Mouse (Mus musculus) liver, postnatal 0 days (tissue): ENCODE measurements around the gene Rhox3e. TPM values are rescaled to one million over a fixed set of nuclear protein-coding genes. Genes with fewer than 3 reads are reported as not detected.
"Not testable (repeated sequence)": the region's sequence is repeated elsewhere in the genome, so short reads cannot be mapped to it uniquely, and the experiment has no call there.

ENCODE experiments used
- ATAC-seq: fragments of 200-750 bp; cut with Nextera tagmentation; 2 replicates; pipeline ENCODE4 v1.8.0; 2017; ENCODE audit warnings: mild to moderate bottlenecking, moderate library complexity
- DNase-seq: peaks from one replicate; pipeline ENCODE4 v3.0.0-alpha.2; 2016
- H3K27ac ChIP-seq: fragments of 300-500 bp; sonication (generic); 2 replicates; pipeline ENCODE4 v1.5.1; 2014; ENCODE audit warnings: antibody characterized with exemption, moderate library complexity, mild to moderate bottlenecking, low read depth
- H3K27me3 ChIP-seq: fragments of 300-500 bp; sonication (generic); 2 replicates; pipeline ENCODE4 v1.6.1; 2014; ENCODE audit warnings: low read length, control low read depth, mixed read lengths; ENCODE audit not compliant: insufficient read depth
- H3K36me3 ChIP-seq: fragments of 300-500 bp; sonication (generic); replicated peaks from 2 replicates; pipeline ENCODE4 v1.6.1; 2014; ENCODE audit warnings: mild to moderate bottlenecking, control low read depth, low read length, moderate library complexity, mixed read lengths; ENCODE audit not compliant: insufficient read depth
- H3K4me1 ChIP-seq: fragments of 300-500 bp; sonication (generic); 2 replicates; pipeline ENCODE4 v1.6.1; 2014; ENCODE audit warnings: antibody characterized with exemption, mild to moderate bottlenecking, control low read depth; ENCODE audit not compliant: insufficient read depth
- H3K4me2 ChIP-seq: fragments of 300-500 bp; sonication (generic); 2 replicates; pipeline ENCODE4 v1.6.1; 2014; ENCODE audit warnings: low read depth, mild to moderate bottlenecking, low read length, moderate library complexity, mixed read lengths
- H3K4me3 ChIP-seq: fragments of 300-500 bp; sonication (generic); 2 replicates; pipeline ENCODE4 v1.5.1; 2014; ENCODE audit warnings: low read depth, low read length
- H3K9ac ChIP-seq: fragments of 300-500 bp; sonication (generic); replicated peaks from 2 replicates; pipeline ENCODE4 v1.6.1; 2014; ENCODE audit warnings: mild to moderate bottlenecking, moderate library complexity
- H3K9me3 ChIP-seq: fragments of 300-500 bp; sonication (generic); 2 replicates; pipeline ENCODE4 v1.6.1; 2016; ENCODE audit warnings: mild to moderate bottlenecking, control low read depth, low read length, mixed read lengths
- whole genome bisulfite sequencing: fragments of 180-500 bp; shearing (Covaris S2); extraction: QIAGEN DNeasy Blood & Tissue Kit; methylation state at CpG from one replicate; pipeline ENCODE4 v1.1.7; 2014; ENCODE audit not compliant: insufficient replicate concordance; 5-methylcytosine and 5-hydroxymethylcytosine counted together
- polyA plus RNA-seq: library from polyadenylated mRNA; unstranded; fragments of >200 nt; fragmentation: Nextera tagmentation; extraction: Ambion mirVana; gene quantifications from 2 replicates; pipeline ENCODE4 v1.2.1, GENCODE M21; 2015

The Rhox3e gene
- not detected in 2 replicates for polyA plus RNA-seq

DNA sequence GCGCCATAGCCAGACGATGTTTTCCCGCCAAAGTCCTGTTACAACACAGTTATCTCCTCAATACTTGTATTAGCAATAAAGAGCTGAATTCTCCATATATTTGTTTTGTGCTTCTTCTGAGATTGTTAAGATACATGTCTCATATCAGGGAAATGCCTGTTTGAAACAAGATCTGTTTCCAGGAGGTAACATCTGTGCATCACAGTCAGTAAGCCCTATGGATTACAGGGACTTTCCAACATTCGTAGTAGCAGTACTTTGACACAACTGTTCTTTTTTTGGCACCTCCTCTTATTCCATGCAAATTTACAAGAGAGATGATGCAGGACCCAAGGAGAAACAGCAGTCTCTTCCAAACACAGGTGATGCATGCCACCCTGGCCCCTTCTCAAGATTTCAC is at the start of gene Rhox3e:
Gene Rhox3e (plus strand): TSS at position 301 of the 400 bp plus-strand sequence.
- not testable (repeated sequence) for DNase-seq, H3K27ac ChIP-seq, H3K4me1 ChIP-seq, H3K9me3 ChIP-seq, H3K4me3 ChIP-seq, H3K36me3 ChIP-seq, H3K27me3 ChIP-seq, H3K9ac ChIP-seq, ATAC-seq, H3K4me2 ChIP-seq
- no CpG with 5 or more reads among the region's 4 CpGs for WGBS

DNA sequence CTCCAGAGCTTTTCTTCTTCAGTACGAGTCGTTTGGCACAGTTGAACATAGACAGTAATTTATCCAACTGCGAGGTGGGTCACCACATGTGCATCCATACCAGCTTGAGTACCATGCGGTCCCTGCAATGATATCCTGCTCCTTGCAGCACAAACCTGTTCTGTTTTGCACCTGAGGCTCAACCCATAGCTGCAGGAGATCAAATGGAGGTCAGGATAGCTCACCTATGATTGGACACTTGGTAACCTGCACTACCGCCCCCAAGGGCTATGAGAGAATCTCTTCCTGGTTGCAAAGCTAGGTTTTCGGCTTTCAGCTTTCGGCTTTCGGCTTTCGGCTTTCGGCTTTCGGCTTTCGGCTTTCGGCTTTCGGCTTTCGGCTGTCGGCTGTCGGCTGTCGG is 27.8 kb upstream of the Rhox3e start, which contains the start of gene Rhox4d:
Gene Rhox4d (plus strand): TSS at position 301 of the 400 bp plus-strand sequence.
- whole genome bisulfite sequencing = 88% methylated on average over 15 of the region's 18 CpGs
- not testable (repeated sequence) for H3K36me3 ChIP-seq, H3K4me2 ChIP-seq, DNase-seq, H3K4me1 ChIP-seq, H3K4me3 ChIP-seq, H3K9ac ChIP-seq, H3K9me3 ChIP-seq, ATAC-seq, H3K27ac ChIP-seq, H3K27me3 ChIP-seq

DNA sequence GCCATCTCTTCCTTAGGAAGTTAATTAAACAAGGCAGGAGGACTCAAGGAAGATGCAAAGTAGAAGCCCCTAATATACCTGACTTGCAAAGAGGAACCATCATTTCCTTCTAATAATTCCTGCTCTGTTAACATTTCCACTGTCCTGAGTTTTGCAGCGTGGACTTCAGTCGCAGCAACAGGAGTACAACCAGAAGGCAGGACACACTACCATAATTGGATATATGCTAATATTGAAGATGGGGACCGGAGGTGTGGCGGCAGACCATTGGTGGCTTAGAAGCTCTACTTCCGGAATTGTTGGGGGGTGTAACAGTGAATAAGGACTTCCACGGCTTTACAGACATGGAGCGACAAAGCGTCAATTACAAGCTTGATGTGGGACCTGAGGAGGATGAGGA is 11.7 kb upstream of the Rhox3e start, which contains the start of gene Rhox2e:
Gene Rhox2e (plus strand): TSS at position 301 of the 400 bp plus-strand sequence.
- not testable (repeated sequence) for H3K4me1 ChIP-seq, ATAC-seq, H3K9ac ChIP-seq, DNase-seq, H3K9me3 ChIP-seq, H3K4me3 ChIP-seq, H3K27me3 ChIP-seq, H3K36me3 ChIP-seq, H3K4me2 ChIP-seq, H3K27ac ChIP-seq
- 69% methylated on average over 2 of the region's 8 CpGs for WGBS

DNA sequence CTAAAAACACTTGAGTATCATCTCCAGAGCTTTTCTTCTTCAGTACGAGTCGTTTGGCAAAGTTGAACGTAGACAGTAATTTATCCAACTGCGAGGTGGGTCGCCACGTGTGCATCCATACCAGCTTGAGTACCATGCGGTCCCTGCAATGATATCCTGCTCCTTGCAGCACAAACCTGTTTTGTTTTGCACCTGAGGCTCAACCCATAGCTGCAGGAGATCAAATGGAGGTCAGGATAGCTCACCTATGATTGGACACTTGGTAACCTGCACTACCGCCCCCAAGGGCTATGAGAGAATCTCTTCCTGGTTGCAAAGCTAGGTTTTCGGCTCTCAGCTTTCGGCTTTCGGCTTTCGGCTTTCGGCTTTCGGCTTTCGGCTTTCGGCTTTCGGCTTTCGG is 15.3 kb downstream of the Rhox3e start, which contains the start of gene Rhox4e:
Gene Rhox4e (plus strand): TSS at position 301 of the 400 bp plus-strand sequence.
- ATAC-seq, H3K9me3 ChIP-seq, H3K4me3 ChIP-seq, DNase-seq, H3K4me1 ChIP-seq, H3K36me3 ChIP-seq, H3K4me2 ChIP-seq, H3K27me3 ChIP-seq, H3K9ac ChIP-seq, H3K27ac ChIP-seq: not testable (repeated sequence)
- WGBS = 87% methylated on average over 10 of the region's 18 CpGs

DNA sequence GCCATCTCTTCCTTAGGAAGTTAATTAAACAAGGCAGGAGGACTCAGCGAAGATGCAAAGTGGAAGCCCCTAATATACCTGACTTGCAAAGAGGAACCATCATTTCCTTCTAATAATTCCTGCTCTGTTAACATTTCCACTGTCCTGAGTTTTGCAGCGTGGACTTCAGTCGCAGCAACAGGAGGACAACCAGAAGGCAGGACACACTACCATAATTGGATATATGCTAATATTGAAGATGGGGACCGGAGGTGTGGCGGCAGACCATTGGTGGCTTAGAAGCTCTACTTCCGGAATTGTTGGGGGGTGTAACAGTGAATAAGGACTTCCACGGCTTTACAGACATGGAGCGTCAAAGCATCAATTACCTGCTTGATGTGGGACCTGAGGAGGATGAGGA is 29.3 kb downstream of the Rhox3e start, which contains the start of gene Rhox2f:
Gene Rhox2f (plus strand): TSS at position 301 of the 400 bp plus-strand sequence.
- not testable (repeated sequence) for H3K4me2 ChIP-seq, H3K27me3 ChIP-seq, H3K27ac ChIP-seq, DNase-seq, H3K36me3 ChIP-seq, H3K4me3 ChIP-seq, H3K9me3 ChIP-seq, ATAC-seq, H3K4me1 ChIP-seq, H3K9ac ChIP-seq
- 88% methylated on average over 4 of the region's 8 CpGs for WGBS

DNA sequence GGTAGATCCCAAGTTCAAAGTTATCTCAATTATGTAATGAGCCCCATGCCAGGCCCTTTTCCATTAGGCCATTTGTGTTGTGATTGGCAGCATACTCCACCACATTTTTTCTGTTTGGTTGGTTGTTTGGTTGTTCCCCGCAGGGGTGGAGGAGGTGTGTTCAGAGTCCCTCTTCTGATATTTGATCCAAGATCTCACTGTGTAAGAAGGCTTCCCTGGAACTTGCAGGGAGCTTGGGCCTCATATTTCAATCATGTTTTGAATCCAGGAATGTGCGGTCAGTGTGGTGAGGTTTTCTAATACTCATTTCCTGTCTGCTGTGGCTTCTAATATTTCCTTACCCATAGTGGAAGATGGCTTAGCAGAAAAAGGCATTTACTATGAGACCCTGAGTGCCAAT is 30.8 kb downstream of the Rhox3e start:
- 54% methylated on average over 2 of the region's 2 CpGs for WGBS
- H3K4me1 ChIP-seq, DNase-seq, H3K27ac ChIP-seq, H3K36me3 ChIP-seq, H3K27me3 ChIP-seq, H3K9ac ChIP-seq, H3K4me3 ChIP-seq, ATAC-seq, H3K9me3 ChIP-seq, H3K4me2 ChIP-seq: not testable (repeated sequence)

DNA sequence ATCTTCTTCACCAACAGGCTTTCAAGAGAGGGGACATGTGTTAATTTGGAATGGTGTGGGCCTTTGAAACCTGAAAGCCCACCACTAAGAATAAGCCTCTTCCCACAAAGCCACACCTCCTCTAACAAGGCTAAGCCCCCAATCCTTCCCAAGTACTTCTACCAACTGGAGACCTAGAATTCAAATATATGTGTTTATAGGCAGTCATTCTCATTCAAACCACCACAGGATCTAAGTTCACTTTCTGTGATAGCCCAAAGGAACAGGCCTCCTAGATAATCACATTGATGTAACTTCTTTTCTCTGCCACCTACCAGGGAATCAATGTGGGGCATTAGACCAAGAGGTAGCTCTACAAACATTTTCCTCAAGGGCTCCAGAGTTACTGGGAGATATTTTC is 38.9 kb downstream of the Rhox3e start, which contains the start of gene Rhox3f:
Gene Rhox3f (plus strand): TSS at position 301 of the 400 bp plus-strand sequence.
- not testable (repeated sequence) for H3K27me3 ChIP-seq, DNase-seq, H3K9ac ChIP-seq, ATAC-seq, H3K9me3 ChIP-seq, H3K36me3 ChIP-seq, H3K27ac ChIP-seq, H3K4me3 ChIP-seq, H3K4me2 ChIP-seq, H3K4me1 ChIP-seq

Other genes with a start within 250 kb of the Rhox3e start
- not detected in 2 replicates for gene Rhox3a2, start 162.0 kb upstream of the Rhox3e start, polyA plus RNA-seq
- gene Rhox4a2, start 151.2 kb upstream of the Rhox3e start, polyA plus RNA-seq = not detected in 2 replicates
- gene Rhox2b, start 130.0 kb upstream of the Rhox3e start, polyA plus RNA-seq = not detected in 2 replicates
- gene Rhox4b, start 109.5 kb upstream of the Rhox3e start, polyA plus RNA-seq = not detected in 2 replicates
- gene Rhox2c, start 88.3 kb upstream of the Rhox3e start, polyA plus RNA-seq = not detected in 2 replicates
- not detected in 2 replicates for gene Rhox3c, start 83.4 kb upstream of the Rhox3e start, polyA plus RNA-seq
- not detected in 2 replicates for gene Rhox4c, start 61.7 kb upstream of the Rhox3e start, polyA plus RNA-seq
- not detected in 2 replicates for gene Rhox2d, start 48.6 kb upstream of the Rhox3e start, polyA plus RNA-seq
- gene Rhox4d, start 27.7 kb upstream of the Rhox3e start, polyA plus RNA-seq = not detected in 2 replicates
- not detected in 2 replicates for gene Rhox2e, start 11.6 kb upstream of the Rhox3e start, polyA plus RNA-seq
- not detected in 2 replicates for gene Rhox4e, start 15.4 kb downstream of the Rhox3e start, polyA plus RNA-seq
- not detected in 2 replicates for gene Rhox2f, start 29.4 kb downstream of the Rhox3e start, polyA plus RNA-seq
- gene Rhox3f, start 39.0 kb downstream of the Rhox3e start, polyA plus RNA-seq = not detected in 2 replicates
- not detected in 2 replicates for gene Rhox4f, start 65.7 kb downstream of the Rhox3e start, polyA plus RNA-seq
- not detected in 2 replicates for gene Rhox3g, start 86.6 kb downstream of the Rhox3e start, polyA plus RNA-seq
- gene Rhox2g, start 101.5 kb downstream of the Rhox3e start, polyA plus RNA-seq = not detected in 2 replicates
- gene Rhox4g, start 109.3 kb downstream of the Rhox3e start, polyA plus RNA-seq = not detected in 2 replicates
- gene Rhox3h, start 126.7 kb downstream of the Rhox3e start, polyA plus RNA-seq = not detected in 2 replicates
- gene Rhox2h, start 131.3 kb downstream of the Rhox3e start, polyA plus RNA-seq = not detected in 2 replicates